Mouse (Mus musculus): Measurements from ENCODE around the gene Plce1. TPM values are rescaled to one million over a fixed set of nuclear protein-coding genes. Genes with fewer than 3 reads are reported as not detected.

Plce1 gene
- total and polyA plus RNA-seq, 2 experiments from 2014 or later: 3.0 to 19.5 TPM

DNA sequence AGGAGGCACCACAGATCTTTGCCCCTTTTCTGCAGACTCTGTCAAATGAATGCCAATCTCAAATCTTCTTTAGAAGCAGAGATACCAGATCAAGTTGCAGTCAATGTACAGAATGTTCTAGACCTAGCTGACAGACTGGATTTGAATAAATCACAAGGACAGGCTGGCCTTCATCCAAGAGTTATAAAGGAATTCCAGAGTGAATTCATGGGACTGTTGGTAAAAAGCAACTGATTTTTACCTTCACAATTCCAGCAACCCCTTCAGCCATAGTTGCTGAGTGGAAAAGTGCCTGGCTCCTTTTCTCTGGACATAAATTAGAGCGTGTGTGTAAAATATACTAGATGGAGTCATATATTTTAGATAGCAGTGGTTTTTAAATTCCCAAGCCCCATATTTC lies 102.0 kb downstream of the Plce1 start:
- H3K36me3 ChIP-seq (ENCODE audit: insufficient read depth, low read length): no peaks in the 10 kb centered on the region
- H3K27ac ChIP-seq (ENCODE audit: low read depth, low read length): no peak overlapping the region
- no peak for ATAC-seq (ENCODE audit: low FRiP score)
- H3K27me3 ChIP-seq (ENCODE audit: insufficient read depth, low read length): no peaks in the 10 kb centered on the region
- no peak for TF ChIP-seq CTCF (IDR thresholded peaks at IDR 0.05)
- no peaks in the 10 kb centered on the region for H3K4me1 ChIP-seq (ENCODE audit: insufficient read depth, low read length)
- DNase-seq (ENCODE audit: low spot score): no peak
- H3K9ac ChIP-seq (replicated peaks; ENCODE audit: low read length, poor library complexity, severe bottlenecking): no peak overlapping the region
- no peak overlapping the region for H3K4me2 ChIP-seq (ENCODE audit: low read depth, low read length, poor library complexity, severe bottlenecking)
- no peaks in the 10 kb centered on the region for H3K9me3 ChIP-seq (ENCODE audit: low read length)
- 92% methylated on average over 1 of the region's 1 CpGs for WGBS
- H3K4me3 ChIP-seq (ENCODE audit: low read depth, low read length): no peak overlapping the region

DNA sequence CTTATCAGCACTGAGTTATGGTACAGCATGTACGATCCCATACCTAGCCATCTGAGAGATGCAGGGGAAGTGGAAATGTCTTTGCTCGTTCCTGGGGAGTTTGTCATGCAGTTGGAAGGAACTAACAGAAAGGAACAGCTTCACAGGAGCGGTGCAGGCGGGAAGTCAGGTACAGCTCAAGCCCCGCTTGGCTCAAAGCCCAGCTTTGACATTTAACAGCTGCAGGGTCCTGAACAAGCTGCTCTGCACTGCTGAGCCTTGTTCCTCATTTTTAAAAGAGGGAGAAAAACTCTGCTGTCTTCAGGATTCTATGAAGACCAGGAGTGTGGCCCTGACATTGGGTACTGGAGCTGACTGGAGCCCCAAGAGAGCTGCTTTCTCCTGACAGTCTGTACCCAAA lies 106.7 kb downstream of the Plce1 start:
- H3K36me3 ChIP-seq (ENCODE audit: insufficient read depth, low read length): no peaks in the 10 kb centered on the region
- peak; percentile 56 for DNase-seq (ENCODE audit: low spot score)
- 49% methylated on average over 5 of the region's 5 CpGs for WGBS
- TF ChIP-seq CTCF (IDR thresholded peaks at IDR 0.05): no peak
- no peaks in the 10 kb centered on the region for H3K4me1 ChIP-seq (ENCODE audit: insufficient read depth, low read length)
- ATAC-seq (ENCODE audit: low FRiP score): no peak
- no peaks in the 10 kb centered on the region for H3K9me3 ChIP-seq (ENCODE audit: low read length)
- no peak overlapping the region for H3K27ac ChIP-seq (ENCODE audit: low read depth, low read length)
- no peak overlapping the region for H3K4me3 ChIP-seq (ENCODE audit: low read depth, low read length)
- H3K4me2 ChIP-seq (ENCODE audit: low read depth, low read length, poor library complexity, severe bottlenecking): no peak overlapping the region
- no peaks in the 10 kb centered on the region for H3K27me3 ChIP-seq (ENCODE audit: insufficient read depth, low read length)
- H3K9ac ChIP-seq (replicated peaks; ENCODE audit: low read length, poor library complexity, severe bottlenecking): no peak overlapping the region

DNA sequence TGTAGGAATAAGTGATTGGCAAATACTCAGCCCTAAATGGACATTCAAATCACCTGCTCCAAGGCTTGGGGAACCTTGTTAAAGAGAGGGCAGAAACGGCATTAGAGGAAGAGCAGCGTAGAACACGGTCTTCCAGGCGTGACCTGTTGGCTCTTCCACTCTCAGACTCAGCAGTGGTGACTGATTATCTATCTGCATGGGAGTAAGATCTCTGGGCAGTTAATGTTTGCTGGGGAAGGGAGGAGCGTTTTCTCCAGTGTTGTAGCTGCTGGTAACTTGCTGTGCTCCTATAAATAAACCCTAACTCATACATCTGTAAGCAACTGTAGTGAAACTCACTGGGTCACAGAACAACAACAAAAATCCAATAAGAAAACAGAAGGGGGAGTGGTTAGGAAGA lies 108.6 kb downstream of the Plce1 start:
- DNase-seq (ENCODE audit: low spot score) (no peak), ATAC-seq (ENCODE audit: low FRiP score) (no peak)
- Histone ChIP-seq H3K9ac (replicated peaks; ENCODE audit: low read length, poor library complexity, severe bottlenecking) (no peak overlapping the region), H3K27ac (ENCODE audit: low read depth, low read length) (no peak overlapping the region), H3K4me3 (ENCODE audit: low read depth, low read length) (no peak overlapping the region), H3K27me3 (ENCODE audit: insufficient read depth, low read length) (no peaks in the 10 kb centered on the region), H3K9me3 (ENCODE audit: low read length) (no peaks in the 10 kb centered on the region), H3K36me3 (ENCODE audit: insufficient read depth, low read length) (no peaks in the 10 kb centered on the region), H3K4me2 (ENCODE audit: low read depth, low read length, poor library complexity, severe bottlenecking) (no peak overlapping the region), H3K4me1 (ENCODE audit: insufficient read depth, low read length) (no peaks in the 10 kb centered on the region; the same call in 1 of the 2 replicates)
- whole genome bisulfite sequencing: 82% methylated on average over 5 of the region's 5 CpGs
- TF ChIP-seq CTCF (IDR thresholded peaks at IDR 0.05): no peak

DNA sequence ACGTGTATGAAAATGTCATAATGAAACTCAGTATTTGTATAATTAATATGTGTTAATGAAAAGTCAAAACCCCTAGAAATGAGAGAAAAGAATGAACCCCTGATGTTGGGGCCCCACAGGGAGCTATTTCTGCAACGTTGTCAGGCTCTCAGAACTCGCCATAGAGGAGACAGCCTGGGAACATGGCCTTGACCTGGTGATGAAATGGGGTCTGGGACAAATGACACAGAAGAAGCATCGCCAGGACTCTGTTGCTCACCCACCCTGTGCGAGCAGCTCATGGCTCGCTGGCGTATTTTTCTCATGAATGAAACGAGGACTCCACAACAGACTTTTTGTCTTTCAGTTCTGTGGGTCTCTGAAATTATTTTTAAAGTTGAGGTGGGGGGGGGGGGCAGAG lies 109.0 kb downstream of the Plce1 start:
- no peaks in the 10 kb centered on the region for H3K9me3 ChIP-seq (ENCODE audit: low read length)
- H3K36me3 ChIP-seq (ENCODE audit: insufficient read depth, low read length): no peaks in the 10 kb centered on the region
- ATAC-seq (ENCODE audit: low FRiP score) (no peak), DNase-seq (ENCODE audit: low spot score) (no peak)
- no peaks in the 10 kb centered on the region; the same call in 1 of the 2 replicates for H3K4me1 ChIP-seq (ENCODE audit: insufficient read depth, low read length)
- no peaks in the 10 kb centered on the region for H3K27me3 ChIP-seq (ENCODE audit: insufficient read depth, low read length)
- WGBS: 90% methylated on average over 8 of the region's 8 CpGs
- no peak overlapping the region for H3K9ac ChIP-seq (replicated peaks; ENCODE audit: low read length, poor library complexity, severe bottlenecking)
- H3K4me3 ChIP-seq (ENCODE audit: low read depth, low read length): no peak overlapping the region
- no peak overlapping the region for H3K4me2 ChIP-seq (ENCODE audit: low read depth, low read length, poor library complexity, severe bottlenecking)
- no peak overlapping the region for H3K27ac ChIP-seq (ENCODE audit: low read depth, low read length)
- TF ChIP-seq CTCF (IDR thresholded peaks at IDR 0.05): no peak

DNA sequence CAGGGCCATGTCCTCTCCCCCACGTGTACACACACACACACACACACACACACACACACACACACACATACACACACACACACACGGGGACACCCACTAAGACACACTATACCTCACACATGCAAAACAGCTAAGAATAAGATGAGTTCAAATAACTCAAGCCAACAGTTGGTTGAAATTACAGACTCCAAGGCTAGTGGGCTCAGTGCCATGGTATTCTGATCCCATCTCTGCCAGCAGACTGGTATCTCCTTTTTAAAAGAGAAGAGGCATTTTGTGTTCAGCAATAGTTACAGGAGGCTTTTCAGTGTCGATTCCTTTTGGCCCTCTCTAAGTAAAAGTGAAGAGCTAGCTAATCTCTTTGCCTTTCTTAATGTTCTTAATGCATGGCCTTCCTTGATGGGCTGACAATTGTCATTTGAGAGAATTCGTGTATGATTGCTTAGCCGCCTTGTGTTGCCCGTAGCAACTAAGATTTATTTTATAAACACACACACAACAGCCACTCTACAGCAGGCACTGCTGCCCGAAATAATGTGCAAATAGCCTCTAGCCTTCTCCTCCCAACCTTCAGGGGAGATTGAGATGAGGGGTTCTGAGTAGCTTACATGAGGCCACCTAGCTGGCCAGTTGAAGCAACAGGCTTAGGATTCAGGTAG lies 111.8 kb downstream of the Plce1 start:
- Histone ChIP-seq H3K4me3 (ENCODE audit: low read depth, low read length) (no peak overlapping the region), H3K9me3 (ENCODE audit: low read length) (no peaks in the 10 kb centered on the region), H3K4me2 (ENCODE audit: low read depth, low read length, poor library complexity, severe bottlenecking) (no peak overlapping the region), H3K9ac (replicated peaks; ENCODE audit: low read length, poor library complexity, severe bottlenecking) (no peak overlapping the region), H3K4me1 (ENCODE audit: insufficient read depth, low read length) (no peaks in the 10 kb centered on the region; the same call in 1 of the 2 replicates), H3K27ac (ENCODE audit: low read depth, low read length) (no peak overlapping the region), H3K27me3 (ENCODE audit: insufficient read depth, low read length) (no peaks in the 10 kb centered on the region), H3K36me3 (ENCODE audit: insufficient read depth, low read length) (no peaks in the 10 kb centered on the region)
- TF ChIP-seq CTCF (IDR thresholded peaks at IDR 0.05): no peak
- 62% methylated on average over 7 of the region's 7 CpGs for WGBS
- no peak for DNase-seq (ENCODE audit: low spot score)
- ATAC-seq (ENCODE audit: low FRiP score): no peak

DNA sequence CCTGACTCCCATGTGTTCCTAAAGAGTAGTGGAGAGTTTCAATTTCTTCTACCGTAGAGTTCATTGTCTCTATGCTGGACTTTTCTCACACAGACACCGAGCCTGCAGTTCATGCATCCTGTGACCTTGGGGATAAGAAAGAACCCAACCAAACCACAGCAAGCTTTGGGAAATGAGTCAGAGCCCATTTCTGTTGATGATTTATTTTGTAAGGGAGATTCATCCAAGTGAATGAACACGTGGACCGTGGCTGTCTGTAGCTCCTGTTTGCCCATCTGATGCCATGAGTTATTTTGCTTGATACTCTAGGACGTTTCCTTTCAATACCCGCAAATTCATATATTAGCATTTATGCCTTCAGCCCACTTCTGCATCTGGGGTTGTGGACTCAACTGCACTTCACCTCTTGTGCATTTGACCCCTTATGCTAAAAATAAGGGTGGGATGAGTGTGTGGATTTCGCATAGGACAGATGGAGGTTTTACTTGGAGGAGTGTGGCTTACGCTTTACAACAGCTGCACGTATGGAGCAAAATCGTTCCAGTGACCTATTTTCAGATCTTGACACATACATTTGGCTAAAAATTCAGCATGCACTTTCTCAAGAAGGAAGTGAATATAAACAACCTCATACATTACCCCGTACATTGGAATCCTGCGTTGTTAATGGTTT lies 112.5 kb downstream of the Plce1 start:
- no peaks in the 10 kb centered on the region for H3K9me3 ChIP-seq (ENCODE audit: low read length)
- DNase-seq (ENCODE audit: low spot score) (no peak), ATAC-seq (ENCODE audit: low FRiP score) (no peak)
- H3K4me3 ChIP-seq (ENCODE audit: low read depth, low read length): no peak overlapping the region
- no peak overlapping the region for H3K4me2 ChIP-seq (ENCODE audit: low read depth, low read length, poor library complexity, severe bottlenecking)
- TF ChIP-seq CTCF (IDR thresholded peaks at IDR 0.05): no peak
- no peak overlapping the region for H3K9ac ChIP-seq (replicated peaks; ENCODE audit: low read length, poor library complexity, severe bottlenecking)
- H3K36me3 ChIP-seq (ENCODE audit: insufficient read depth, low read length): no peaks in the 10 kb centered on the region
- WGBS: 91% methylated on average over 12 of the region's 12 CpGs
- no peak overlapping the region for H3K27ac ChIP-seq (ENCODE audit: low read depth, low read length)
- no peaks in the 10 kb centered on the region; the same call in 1 of the 2 replicates for H3K4me1 ChIP-seq (ENCODE audit: insufficient read depth, low read length)
- no peaks in the 10 kb centered on the region for H3K27me3 ChIP-seq (ENCODE audit: insufficient read depth, low read length)
